Mouse (Mus musculus) spleen, adult 2 months (tissue): ENCODE results near the gene Adprhl1. TPM values are rescaled to one million over a fixed set of nuclear protein-coding genes. Genes with fewer than 3 reads are reported as not detected.

Experiments
- DNase-seq, 2 experiments: peaks; one replicate each; pipeline versions ENCODE4 v3.0.0 to v3.0.0-alpha.2; 2012 to 2021; ENCODE audit warnings: low spot score in 2 of 2, low read depth in 1 of 2
- H3K27ac ChIP-seq: fragments of 200-500 bp; 2 replicates; pipeline ENCODE4 v1.5.1; 2012; ENCODE audit warnings: low read length, inconsistent platforms; ENCODE audit not compliant: insufficient read depth
- H3K27me3 ChIP-seq: fragments of 200-500 bp; 2 replicates; pipeline ENCODE4 v1.6.1; 2012; ENCODE audit warnings: mild to moderate bottlenecking, moderate library complexity, low read length, inconsistent platforms; ENCODE audit not compliant: control insufficient read depth, insufficient read depth
- H3K36me3 ChIP-seq: fragments of 200-500 bp; 2 replicates; pipeline ENCODE4 v1.6.1; 2012; ENCODE audit warnings: mild to moderate bottlenecking, low read length, inconsistent platforms; ENCODE audit not compliant: control insufficient read depth, insufficient read depth
- H3K4me1 ChIP-seq: fragments of 200-500 bp; 2 replicates; pipeline ENCODE4 v1.6.1; 2011; ENCODE audit warnings: inconsistent platforms; ENCODE audit not compliant: control insufficient read depth, insufficient read depth, insufficient read length
- H3K4me3 ChIP-seq: fragments of 200-500 bp; 2 replicates; pipeline ENCODE4 v1.5.1; 2011; ENCODE audit warnings: mild to moderate bottlenecking, inconsistent platforms; ENCODE audit not compliant: insufficient read depth, insufficient read length; ENCODE audit errors: extremely low read depth
- CTCF ChIP-seq: fragments of 200-500 bp; IDR thresholded peaks from 2 replicates; pipeline ENCODE4 v1.5.1; 2011; ENCODE audit warnings: mild to moderate bottlenecking, inconsistent platforms; ENCODE audit not compliant: insufficient read depth, insufficient read length, insufficient replicate concordance; ENCODE audit errors: extremely low read depth
- POLR2A ChIP-seq: fragments of 200-500 bp; IDR thresholded peaks from 2 replicates; pipeline ENCODE4 v1.6.1; 2011; ENCODE audit warnings: low read depth, low read length, inconsistent platforms
- WGBS: fragments of 180-500 bp; shearing (Covaris S2); methylation state at CpG from one replicate; pipeline ENCODE4 v1.1.7; 2018; 5-methylcytosine and 5-hydroxymethylcytosine counted together
- polyA plus RNA-seq: library from polyadenylated mRNA; depleted of rRNA; stranded (reverse); fragments of >200 nt; gene quantifications from 2 replicates; pipeline ENCODE4 v1.2.3, GENCODE M21; 2012

The Adprhl1 gene
- polyA plus RNA-seq, 1 experiment, result 0.18 TPM

GRCm38 (mm10) chr8:13217986-13218385 lies 36.0 kb downstream of the Adprhl1 start:
- Histone ChIP-seq H3K27ac (no peak overlapping the region), H3K27me3 (no peaks in the 10 kb centered on the region), H3K36me3 (no peaks in the 10 kb centered on the region), H3K4me1 (peaks cover 14% of the 10 kb centered on the region; the same call in 1 of the 2 replicates), H3K4me3 (no peak overlapping the region)
- TF ChIP-seq POLR2A (no peak), CTCF (no peak)
- no peak for DNase-seq

- 82% methylated on average over 5 of the region's 5 CpGs for WGBS
- TF ChIP-seq POLR2A (no peak), CTCF (no peak)
- H3K36me3 ChIP-seq, result no peaks in the 10 kb centered on the region
- H3K4me1 ChIP-seq, result peaks cover 14% of the 10 kb centered on the region; the same call in 1 of the 2 replicates
- H3K27ac ChIP-seq, result no peak overlapping the region
- H3K4me3 ChIP-seq, result no peak overlapping the region
- H3K27me3 ChIP-seq, result no peaks in the 10 kb centered on the region
- DNase-seq, result no peak
Measured at GRCm38 (mm10) chr8:13217093-13217492, 36.9 kb downstream of the Adprhl1 start.

GRCm38 (mm10) chr8:13216386-13216785 lies 37.6 kb downstream of the Adprhl1 start:
- H3K4me1 ChIP-seq, result peaks cover 14% of the 10 kb centered on the region; the same call in 1 of the 2 replicates
- TF ChIP-seq CTCF (no peak), POLR2A (no peak)

GRCm38 (mm10) chr8:13213479-13214268 lies 40.3 kb downstream of the Adprhl1 start:
- peak; percentile 68 to 77 for DNase-seq
- Histone ChIP-seq H3K27me3 (no peaks in the 10 kb centered on the region), H3K4me1 (peaks cover 14% of the 10 kb centered on the region; the same call in 1 of the 2 replicates), H3K36me3 (no peaks in the 10 kb centered on the region), H3K4me3 (no peak overlapping the region), H3K27ac (0 out of 2 replicates have a peak overlapping the region, but pooled peaks have one; percentile 25)
- 4% methylated on average over 10 of the region's 10 CpGs for WGBS
- TF ChIP-seq CTCF (peak; percentile 69; the same call in 1 of the 2 replicates), POLR2A (no peak)

More at GRCm38 (mm10) chr8:13216386-13216785, 37.6 kb downstream of the Adprhl1 start:
- no peak for DNase-seq
- no peaks in the 10 kb centered on the region for H3K36me3 ChIP-seq
- no peak overlapping the region for H3K4me3 ChIP-seq
- 84% methylated on average over 8 of the region's 8 CpGs for WGBS
- H3K27me3 ChIP-seq, result no peaks in the 10 kb centered on the region
- H3K27ac ChIP-seq, result no peak overlapping the region

- DNase-seq, result no peak
- 85% methylated on average over 1 of the region's 1 CpGs for WGBS
- Histone ChIP-seq H3K4me1 (peaks cover 14% of the 10 kb centered on the region; the same call in 1 of the 2 replicates), H3K27me3 (no peaks in the 10 kb centered on the region), H3K4me3 (no peak overlapping the region), H3K36me3 (no peaks in the 10 kb centered on the region), H3K27ac (no peak overlapping the region)
- no peak for TF ChIP-seq CTCF
- no peak for TF ChIP-seq POLR2A
Measured at GRCm38 (mm10) chr8:13209770-13210169, 44.2 kb downstream of the Adprhl1 start.

- H3K4me1 ChIP-seq, result peaks cover 8% of the 10 kb centered on the region; the same call in 1 of the 2 replicates
- H3K27ac ChIP-seq, result no peak overlapping the region
- H3K36me3 ChIP-seq, result no peaks in the 10 kb centered on the region
- DNase-seq, result no peak
- TF ChIP-seq POLR2A (no peak), CTCF (no peak)
- 25% methylated on average over 6 of the region's 6 CpGs for WGBS
- H3K27me3 ChIP-seq, result no peaks in the 10 kb centered on the region
- H3K4me3 ChIP-seq, result no peak overlapping the region
Measured at GRCm38 (mm10) chr8:13208627-13209355, 45.2 kb downstream of the Adprhl1 start.
